Mouse (Mus musculus): Measurements from ENCODE around the gene Slco2a1. TPM values are rescaled to one million over a fixed set of nuclear protein-coding genes. Genes with fewer than 3 reads are reported as not detected.

The Slco2a1 gene
- polyA plus RNA-seq, 1 experiment from 2014 or later = 4.0 TPM

GRCm38 (mm10) chr9:102961356-102962092, 27.0 kb upstream of the Slco2a1 start:
- no peaks in the 10 kb centered on the region for H3K36me3 ChIP-seq (ENCODE audit: control insufficient read depth, insufficient read depth, low read length)
- H3K27ac ChIP-seq (ENCODE audit: low read depth, low read length) = no peak overlapping the region
- no peaks in the 10 kb centered on the region for H3K27me3 ChIP-seq (ENCODE audit: control insufficient read depth, insufficient read depth, low read length)
- ATAC-seq (ENCODE audit: low FRiP score, low TSS enrichment) = no peak
- H3K9ac ChIP-seq (ENCODE audit: low read depth, low read length) = no peak overlapping the region
- 21% methylated on average over 8 of the region's 8 CpGs for WGBS
- no peaks in the 10 kb centered on the region for H3K9me3 ChIP-seq (ENCODE audit: control insufficient read depth, low read length)
- no peak overlapping the region for H3K4me3 ChIP-seq (ENCODE audit: low read length)
- 0 out of 2 replicates have a peak, but pooled peaks cover 5% of the 10 kb centered on the region for H3K4me1 ChIP-seq (ENCODE audit: control insufficient read depth, insufficient read depth, low read length)
- no peak overlapping the region for H3K4me2 ChIP-seq (replicated peaks; ENCODE audit: low read depth, low read length)

GRCm38 (mm10) chr9:102962093-102962788, 26.3 kb upstream of the Slco2a1 start:
- Histone ChIP-seq H3K9ac (ENCODE audit: low read depth, low read length) (no peak overlapping the region), H3K27ac (ENCODE audit: low read depth, low read length) (no peak overlapping the region), H3K36me3 (ENCODE audit: control insufficient read depth, insufficient read depth, low read length) (no peaks in the 10 kb centered on the region), H3K4me2 (replicated peaks; ENCODE audit: low read depth, low read length) (no peak overlapping the region), H3K4me3 (ENCODE audit: low read length) (no peak overlapping the region), H3K4me1 (ENCODE audit: control insufficient read depth, insufficient read depth, low read length) (0 out of 2 replicates have a peak, but pooled peaks cover 5% of the 10 kb centered on the region), H3K27me3 (ENCODE audit: control insufficient read depth, insufficient read depth, low read length) (no peaks in the 10 kb centered on the region), H3K9me3 (ENCODE audit: control insufficient read depth, low read length) (no peaks in the 10 kb centered on the region)
- no peak for ATAC-seq (ENCODE audit: low FRiP score, low TSS enrichment)
- 71% methylated on average over 10 of the region's 10 CpGs for WGBS

GRCm38 (mm10) chr9:102963321-102963720, 25.2 kb upstream of the Slco2a1 start:
- no peaks in the 10 kb centered on the region for H3K27me3 ChIP-seq (ENCODE audit: control insufficient read depth, insufficient read depth, low read length)
- no peak overlapping the region for H3K4me3 ChIP-seq (ENCODE audit: low read length)
- 79% methylated on average over 7 of the region's 7 CpGs for WGBS
- H3K36me3 ChIP-seq (ENCODE audit: control insufficient read depth, insufficient read depth, low read length) = no peaks in the 10 kb centered on the region
- no peak overlapping the region for H3K9ac ChIP-seq (ENCODE audit: low read depth, low read length)
- H3K27ac ChIP-seq (ENCODE audit: low read depth, low read length) = no peak overlapping the region
- 0 out of 2 replicates have a peak, but pooled peaks cover 5% of the 10 kb centered on the region for H3K4me1 ChIP-seq (ENCODE audit: control insufficient read depth, insufficient read depth, low read length)
- no peaks in the 10 kb centered on the region for H3K9me3 ChIP-seq (ENCODE audit: control insufficient read depth, low read length)
- H3K4me2 ChIP-seq (replicated peaks; ENCODE audit: low read depth, low read length) = no peak overlapping the region
- ATAC-seq (ENCODE audit: low FRiP score, low TSS enrichment) = no peak

GRCm38 (mm10) chr9:102964644-102965043, 23.9 kb upstream of the Slco2a1 start:
- H3K9me3 ChIP-seq (ENCODE audit: control insufficient read depth, low read length) = no peaks in the 10 kb centered on the region
- no peak overlapping the region for H3K4me2 ChIP-seq (replicated peaks; ENCODE audit: low read depth, low read length)
- H3K27me3 ChIP-seq (ENCODE audit: control insufficient read depth, insufficient read depth, low read length) = no peaks in the 10 kb centered on the region
- H3K9ac ChIP-seq (ENCODE audit: low read depth, low read length) = no peak overlapping the region
- H3K4me1 ChIP-seq (ENCODE audit: control insufficient read depth, insufficient read depth, low read length) = 0 out of 2 replicates have a peak, but pooled peaks cover 5% of the 10 kb centered on the region
- no peak overlapping the region for H3K4me3 ChIP-seq (ENCODE audit: low read length)
- H3K36me3 ChIP-seq (ENCODE audit: control insufficient read depth, insufficient read depth, low read length) = no peaks in the 10 kb centered on the region
- no peak for ATAC-seq (ENCODE audit: low FRiP score, low TSS enrichment)
- no peak overlapping the region for H3K27ac ChIP-seq (ENCODE audit: low read depth, low read length)
- WGBS = 93% methylated on average over 9 of the region's 9 CpGs

GRCm38 (mm10) chr9:102972393-102973050, 16.0 kb upstream of the Slco2a1 start:
- no peaks in the 10 kb centered on the region for H3K4me1 ChIP-seq (ENCODE audit: control insufficient read depth, insufficient read depth, low read length)
- H3K9me3 ChIP-seq (ENCODE audit: control insufficient read depth, low read length) = no peaks in the 10 kb centered on the region
- H3K27me3 ChIP-seq (ENCODE audit: control insufficient read depth, insufficient read depth, low read length) = no peaks in the 10 kb centered on the region
- no peak overlapping the region for H3K4me2 ChIP-seq (replicated peaks; ENCODE audit: low read depth, low read length)
- H3K4me3 ChIP-seq (ENCODE audit: low read length) = no peak overlapping the region
- ATAC-seq (ENCODE audit: low FRiP score, low TSS enrichment) = no peak
- H3K9ac ChIP-seq (ENCODE audit: low read depth, low read length) = no peak overlapping the region
- 79% methylated on average over 2 of the region's 2 CpGs for WGBS
- H3K27ac ChIP-seq (ENCODE audit: low read depth, low read length) = no peak overlapping the region
- H3K36me3 ChIP-seq (ENCODE audit: control insufficient read depth, insufficient read depth, low read length) = no peaks in the 10 kb centered on the region

GRCm38 (mm10) chr9:102975887-102976286, 12.6 kb upstream of the Slco2a1 start:
- Histone ChIP-seq H3K4me3 (ENCODE audit: low read length) (no peak overlapping the region), H3K9ac (ENCODE audit: low read depth, low read length) (no peak overlapping the region), H3K4me2 (replicated peaks; ENCODE audit: low read depth, low read length) (no peak overlapping the region), H3K9me3 (ENCODE audit: control insufficient read depth, low read length) (no peaks in the 10 kb centered on the region), H3K27ac (ENCODE audit: low read depth, low read length) (no peak overlapping the region), H3K4me1 (ENCODE audit: control insufficient read depth, insufficient read depth, low read length) (peaks cover 8% of the 10 kb centered on the region), H3K36me3 (ENCODE audit: control insufficient read depth, insufficient read depth, low read length) (no peaks in the 10 kb centered on the region), H3K27me3 (ENCODE audit: control insufficient read depth, insufficient read depth, low read length) (no peaks in the 10 kb centered on the region)
- ATAC-seq (ENCODE audit: low FRiP score, low TSS enrichment) = no peak
- WGBS = 97% methylated on average over 2 of the region's 2 CpGs

GRCm38 (mm10) chr9:102977090-102977489, 11.4 kb upstream of the Slco2a1 start:
- no peak for ATAC-seq (ENCODE audit: low FRiP score, low TSS enrichment)
- no peak overlapping the region for H3K4me3 ChIP-seq (ENCODE audit: low read length)
- 83% methylated on average over 1 of the region's 1 CpGs for WGBS
- H3K36me3 ChIP-seq (ENCODE audit: control insufficient read depth, insufficient read depth, low read length) = no peaks in the 10 kb centered on the region
- H3K9me3 ChIP-seq (ENCODE audit: control insufficient read depth, low read length) = no peaks in the 10 kb centered on the region
- H3K27me3 ChIP-seq (ENCODE audit: control insufficient read depth, insufficient read depth, low read length) = no peaks in the 10 kb centered on the region
- no peak overlapping the region for H3K4me2 ChIP-seq (replicated peaks; ENCODE audit: low read depth, low read length)
- H3K4me1 ChIP-seq (ENCODE audit: control insufficient read depth, insufficient read depth, low read length) = peaks cover 8% of the 10 kb centered on the region
- no peak overlapping the region for H3K9ac ChIP-seq (ENCODE audit: low read depth, low read length)
- H3K27ac ChIP-seq (ENCODE audit: low read depth, low read length) = no peak overlapping the region

- H3K9me3 ChIP-seq (ENCODE audit: control insufficient read depth, low read length) = no peaks in the 10 kb centered on the region
- H3K27me3 ChIP-seq (ENCODE audit: control insufficient read depth, insufficient read depth, low read length) = no peaks in the 10 kb centered on the region
- no peak overlapping the region for H3K4me3 ChIP-seq (ENCODE audit: low read length)
- H3K27ac ChIP-seq (ENCODE audit: low read depth, low read length) = no peak overlapping the region
- H3K4me1 ChIP-seq (ENCODE audit: control insufficient read depth, insufficient read depth, low read length) = peaks cover 8% of the 10 kb centered on the region
- no peak overlapping the region for H3K4me2 ChIP-seq (replicated peaks; ENCODE audit: low read depth, low read length)
- WGBS = 37% methylated on average over 9 of the region's 9 CpGs
- no peaks in the 10 kb centered on the region for H3K36me3 ChIP-seq (ENCODE audit: control insufficient read depth, insufficient read depth, low read length)
- no peak overlapping the region for H3K9ac ChIP-seq (ENCODE audit: low read depth, low read length)
- peak; percentile 71 for ATAC-seq (ENCODE audit: low FRiP score, low TSS enrichment)
These were observed 10.6 kb upstream of the Slco2a1 start for GRCm38 (mm10) chr9:102977791-102978492.

Measured in kidney, embryonic 14.5 days (tissue).